Mouse (Mus musculus) cortical plate, adult 2 months (tissue): ENCODE measurements around the gene Kif1b.

ENCODE experiments used
- CTCF ChIP-seq: fragments of 200-500 bp; IDR thresholded peaks from 2 replicates; pipeline ENCODE4 v1.5.1; 2011; ENCODE audit warnings: mild to moderate bottlenecking, control low read depth, low read length; ENCODE audit not compliant: insufficient read depth; ENCODE audit errors: extremely low read depth
- POLR2A ChIP-seq: fragments of 200-500 bp; IDR thresholded peaks from 2 replicates; pipeline ENCODE4 v1.6.1; 2011; ENCODE audit warnings: mild to moderate bottlenecking, low read length, control low read depth; ENCODE audit not compliant: insufficient read depth; ENCODE audit errors: extremely low read depth

- TF ChIP-seq CTCF (no peak), POLR2A (no peak)
These were observed 60.8 kb downstream of the Kif1b start for GRCm38 (mm10) chr4:149246578-149247155.
